Comparison of ENCODE assay signal across 7 mouse cellular contexts in genomic region chr9:45906355-45907077, GRCm38 (mm10). TPM values are rescaled to one million over a fixed set of nuclear protein-coding genes. Genes with fewer than 3 reads are reported as not detected.
A peak's percentile ranks its signal among the peaks of the same experiment; 100 is the strongest.
DNase-seq lines count a peak whose midpoint lies in the region; ATAC-seq and TF ChIP-seq lines count a peak whose summit lies in the region.

TSS of gene Pcsk7 (plus strand) at chr9:45906497.
TSS of gene Rnf214 (minus strand) at chr9:45906911.

- H3K27me3 ChIP-seq in embryonic facial prominence, embryonic 12.5 days = no peaks in the 10 kb centered on the region
- no peaks in the 10 kb centered on the region for H3K27me3 ChIP-seq in heart, adult 2 months (ENCODE audit: control insufficient read depth, insufficient read depth, low read length)
- no peaks in the 10 kb centered on the region for H3K27me3 ChIP-seq in limb, embryonic 13.5 days
- no peaks in the 10 kb centered on the region for H3K27me3 ChIP-seq in midbrain, embryonic 16.5 days (ENCODE audit: control insufficient read depth, insufficient read depth, low read depth, low read length)

- peaks cover 6% of the 10 kb centered on the region for H3K79me2 ChIP-seq in heart, adult 2 months (replicated peaks; ENCODE audit: control insufficient read depth, insufficient read depth, low read length)

- intact Hi-C loops in heart, adult 2 months (cut with DNase I) = loop anchor here (1.0 to 5.0 kb wide), 3 partner anchors 49 to 376 kb away; partner anchors contain the start of genes Bud13 and Sidt2

- peak; percentile 90 for ATAC-seq in embryonic facial prominence, embryonic 12.5 days (ENCODE audit: insufficient number of reproducible peaks, insufficient read depth, low FRiP score, low TSS enrichment)
- ATAC-seq in limb, embryonic 13.5 days (ENCODE audit: low FRiP score, low read depth) = peak; percentile 92
- ATAC-seq in midbrain, embryonic 16.5 days = peak; percentile 95

- peaks cover 44% of the 10 kb centered on the region for H3K36me3 ChIP-seq in embryonic facial prominence, embryonic 12.5 days
- peaks cover 2% of the 10 kb centered on the region for H3K36me3 ChIP-seq in heart, adult 2 months (ENCODE audit: control insufficient read depth, insufficient read depth, low read length)
- peaks cover 51% of the 10 kb centered on the region for H3K36me3 ChIP-seq in limb, embryonic 13.5 days
- peaks cover 13% of the 10 kb centered on the region for H3K36me3 ChIP-seq in midbrain, embryonic 16.5 days (ENCODE audit: control insufficient read depth, insufficient read depth, low read length)

- H3K27ac ChIP-seq in embryonic facial prominence, embryonic 12.5 days = peak within 1 kb of the TSS; percentile 91
- peak within 1 kb of the TSS; percentile 100 for H3K27ac ChIP-seq in heart, adult 2 months
- peak within 1 kb of the TSS; percentile 87 for H3K27ac ChIP-seq in limb, embryonic 13.5 days
- H3K27ac ChIP-seq in midbrain, embryonic 16.5 days (ENCODE audit: low read length) = peak within 1 kb of the TSS; percentile 98

- TF ChIP-seq CTCF in heart, adult 2 months (IDR thresholded peaks at IDR 0.05) = peak; percentile 93

- no peaks in the 10 kb centered on the region for H3K9me3 ChIP-seq in embryonic facial prominence, embryonic 12.5 days
- H3K9me3 ChIP-seq in limb, embryonic 13.5 days = no peaks in the 10 kb centered on the region
- H3K9me3 ChIP-seq in midbrain, embryonic 16.5 days (replicated peaks; ENCODE audit: control insufficient read depth, low read length, poor library complexity, severe bottlenecking) = no peaks in the 10 kb centered on the region

- H3K9ac ChIP-seq in embryonic facial prominence, embryonic 12.5 days = peak within 1 kb of the TSS; percentile 96
- peak within 1 kb of the TSS; percentile 95 for H3K9ac ChIP-seq in heart, adult 2 months (ENCODE audit: low read depth, low read length)
- H3K9ac ChIP-seq in limb, embryonic 13.5 days = peak within 1 kb of the TSS; percentile 92
- peak within 1 kb of the TSS; percentile 91 for H3K9ac ChIP-seq in midbrain, embryonic 16.5 days (ENCODE audit: low read depth, low read length)

- peaks cover 20% of the 10 kb centered on the region for H3K4me1 ChIP-seq in embryonic facial prominence, embryonic 12.5 days
- H3K4me1 ChIP-seq in heart, adult 2 months (ENCODE audit: control insufficient read depth, insufficient read depth, low read length) = peaks cover 3% of the 10 kb centered on the region
- H3K4me1 ChIP-seq in limb, embryonic 13.5 days = peaks cover 24% of the 10 kb centered on the region
- peaks cover 25% of the 10 kb centered on the region for H3K4me1 ChIP-seq in midbrain, embryonic 16.5 days (ENCODE audit: control insufficient read depth, insufficient read depth, low read length)

- WGBS in embryonic facial prominence, embryonic 12.5 days = under 1% methylated on average over 77 of the region's 80 CpGs
- under 1% methylated on average over 73 of the region's 80 CpGs for WGBS in heart, adult 2 months
- WGBS in limb, embryonic 13.5 days = under 1% methylated on average over 76 of the region's 80 CpGs
- under 1% methylated on average over 68 of the region's 80 CpGs for whole genome bisulfite sequencing in midbrain, embryonic 16.5 days

- peak within 1 kb of the TSS; percentile 94 for H3K4me3 ChIP-seq in embryonic facial prominence, embryonic 12.5 days
- H3K4me3 ChIP-seq in heart, adult 2 months = peak within 1 kb of the TSS; percentile 83
- peak within 1 kb of the TSS; percentile 83 for H3K4me3 ChIP-seq in limb, embryonic 13.5 days
- H3K4me3 ChIP-seq in midbrain, embryonic 16.5 days (ENCODE audit: low read depth, low read length) = peak within 1 kb of the TSS; percentile 95

- peak; percentile 94 for DNase-seq in adrenal gland, postnatal 25 days
- DNase-seq in heart, adult 2 months = peak; percentile 94 to 96
- peak; percentile 91 for DNase-seq in kidney, adult 8-10 months
- peak; percentile 85 to 92 for DNase-seq in spleen, postnatal 10 days (ENCODE audit: low spot score in 2 of 2)

- peak within 1 kb of the TSS; percentile 71 for H3K4me2 ChIP-seq in embryonic facial prominence, embryonic 12.5 days (replicated peaks)
- H3K4me2 ChIP-seq in limb, embryonic 13.5 days (replicated peaks) = peak within 1 kb of the TSS; percentile 80
- peak within 1 kb of the TSS; percentile 86 for H3K4me2 ChIP-seq in midbrain, embryonic 16.5 days (ENCODE audit: low read length)

- TF ChIP-seq POLR2A in heart, adult 2 months (IDR thresholded peaks at IDR 0.05; ENCODE audit: insufficient read depth, low read depth, low read length) = peak; percentile 86

- 0 out of 2 replicates have a peak, but pooled peaks have one; percentile 38 for TF ChIP-seq EP300 in heart, adult 2 months (IDR thresholded peaks at IDR 0.05; ENCODE audit: insufficient read depth, low read depth, low read length)

RNA-seq across cellular contexts. Expression of gene Pcsk7, which starts in this region (rescaled TPM):
- total RNA-seq in adrenal gland, postnatal 25 days (2021) = 28.9 and 33.7 TPM in 2 replicates
- polyA plus RNA-seq in embryonic facial prominence, embryonic 12.5 days (2016; fragmentation: Nextera tagmentation; extraction: Ambion mirVana) = 23.6 and 23.7 TPM in 2 replicates
- total RNA-seq in heart, adult 2 months (2021) = 10 to 100 TPM; 12.2 to 13.9 TPM
- 18.4 and 26.8 TPM in 2 replicates for polyA plus RNA-seq in heart, adult 2 months (2012; rRNA removed)
- 21.8 and 23.5 TPM in 2 replicates for polyA plus RNA-seq in limb, embryonic 13.5 days (2015; fragmentation: Nextera tagmentation; extraction: Ambion mirVana)
- 22.6 and 25.4 TPM in 2 replicates for polyA plus RNA-seq in midbrain, embryonic 16.5 days (2015; fragmentation: Nextera tagmentation; extraction: Ambion mirVana)

RNA-seq across cellular contexts. Expression of gene Rnf214, which starts in this region (rescaled TPM):
- total RNA-seq in adrenal gland, postnatal 25 days (2021) = 51.8 and 56.0 TPM in 2 replicates
- polyA plus RNA-seq in embryonic facial prominence, embryonic 12.5 days (2016; fragmentation: Nextera tagmentation; extraction: Ambion mirVana) = 62.2 and 64.1 TPM in 2 replicates
- total RNA-seq in heart, adult 2 months (2021) = 10 to 100 TPM; 31.8 to 37.1 TPM
- polyA plus RNA-seq in heart, adult 2 months (2012; rRNA removed) = 12.5 and 21.8 TPM in 2 replicates
- polyA plus RNA-seq in limb, embryonic 13.5 days (2015; fragmentation: Nextera tagmentation; extraction: Ambion mirVana) = 66.7 and 70.6 TPM in 2 replicates
- polyA plus RNA-seq in midbrain, embryonic 16.5 days (2015; fragmentation: Nextera tagmentation; extraction: Ambion mirVana) = 97.9 and 118 TPM in 2 replicates

Comparison
In these comparisons a context has a peak if more than half of its experiments do, and no peak if none do; other contexts are left out.
1. Peak in every context shown above with its lines: DNase-seq, ATAC-seq, H3K4me3 ChIP-seq and H3K27ac ChIP-seq.